Mouse (Mus musculus) embryonic facial prominence, embryonic 15.5 days (tissue): Measurements from ENCODE around the gene Stpg3. TPM values are rescaled to one million over a fixed set of nuclear protein-coding genes. Genes with fewer than 3 reads are reported as not detected.
A peak's percentile ranks its signal among the peaks of the same experiment; 100 is the strongest.

Source experiments
- ATAC-seq: fragments of 200-750 bp; cut with Nextera tagmentation; 2 replicates; pipeline ENCODE4 v1.8.0; 2017; ENCODE audit warnings: low read depth, moderate TSS enrichment; ENCODE audit not compliant: insufficient number of reproducible peaks, low FRiP score, low TSS enrichment
- H3K27ac ChIP-seq: fragments of 300-500 bp; sonication (generic); replicated peaks from 2 replicates; pipeline ENCODE4 v1.5.1; 2015; ENCODE audit warnings: mild to moderate bottlenecking, inconsistent platforms
- H3K27me3 ChIP-seq: fragments of 300-500 bp; sonication (generic); 2 replicates; pipeline ENCODE4 v1.6.1; 2015; ENCODE audit warnings: inconsistent platforms
- H3K36me3 ChIP-seq: fragments of 300-500 bp; sonication (generic); 2 replicates; pipeline ENCODE4 v1.6.1; 2015; ENCODE audit warnings: mild to moderate bottlenecking, inconsistent platforms
- H3K4me1 ChIP-seq: fragments of 300-500 bp; sonication (generic); 2 replicates; pipeline ENCODE4 v1.6.1; 2015; ENCODE audit warnings: inconsistent platforms
- H3K4me2 ChIP-seq: fragments of 300-500 bp; sonication (generic); replicated peaks from 2 replicates; pipeline ENCODE4 v1.6.1; 2015; ENCODE audit warnings: mild to moderate bottlenecking, inconsistent platforms
- H3K4me3 ChIP-seq: fragments of 300-500 bp; sonication (generic); replicated peaks from 2 replicates; pipeline ENCODE4 v1.5.1; 2015; ENCODE audit warnings: mild to moderate bottlenecking, inconsistent platforms
- H3K9ac ChIP-seq: fragments of 300-500 bp; sonication (generic); 2 replicates; pipeline ENCODE4 v1.6.1; 2015; ENCODE audit warnings: inconsistent platforms
- H3K9me3 ChIP-seq: fragments of 300-500 bp; sonication (generic); replicated peaks from 2 replicates; pipeline ENCODE4 v1.6.1; 2016; ENCODE audit warnings: inconsistent platforms
- WGBS: fragments of 180-500 bp; shearing (Covaris S2); methylation state at CpG from one replicate; pipeline ENCODE4 v1.1.7; 2015; 5-methylcytosine and 5-hydroxymethylcytosine counted together
- polyA plus RNA-seq: library from polyadenylated mRNA; unstranded; fragments of >200 nt; fragmentation: Nextera tagmentation; extraction: Ambion mirVana; gene quantifications from 2 replicates; pipeline ENCODE4 v1.2.1, GENCODE M21; 2015

Gene Stpg3
- polyA plus RNA-seq, 1 experiment from 2014 or later: not detected

DNA sequence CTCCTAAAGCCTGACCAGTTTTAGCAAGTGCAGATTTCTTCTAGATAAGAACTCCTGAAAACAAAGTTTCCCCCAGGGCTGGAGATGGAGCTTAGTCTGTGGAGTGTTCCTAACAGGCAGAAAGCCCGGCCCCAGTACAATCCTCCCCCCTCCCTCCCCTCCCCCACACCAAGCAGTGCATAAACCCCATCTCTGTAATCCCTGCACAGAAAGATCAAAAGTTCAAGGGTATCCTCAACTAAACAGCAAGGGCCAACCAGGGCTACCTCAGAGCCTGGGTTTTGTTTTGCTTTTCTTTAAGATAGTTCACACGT lies 45.8 kb downstream of the Stpg3 start:
- H3K36me3 ChIP-seq: no peaks in the 10 kb centered on the region
- peak overlapping the region; percentile 72 for H3K27ac ChIP-seq
- H3K27me3 ChIP-seq: no peaks in the 10 kb centered on the region
- no peak overlapping the region for H3K9ac ChIP-seq
- peak overlapping the region; percentile 49 for H3K4me3 ChIP-seq
- WGBS: 17% methylated on average over 2 of the region's 2 CpGs
- peak overlapping the region; percentile 90 for H3K4me2 ChIP-seq
- no peaks in the 10 kb centered on the region for H3K9me3 ChIP-seq
- no peak for ATAC-seq
- H3K4me1 ChIP-seq: peaks cover 47% of the 10 kb centered on the region

DNA sequence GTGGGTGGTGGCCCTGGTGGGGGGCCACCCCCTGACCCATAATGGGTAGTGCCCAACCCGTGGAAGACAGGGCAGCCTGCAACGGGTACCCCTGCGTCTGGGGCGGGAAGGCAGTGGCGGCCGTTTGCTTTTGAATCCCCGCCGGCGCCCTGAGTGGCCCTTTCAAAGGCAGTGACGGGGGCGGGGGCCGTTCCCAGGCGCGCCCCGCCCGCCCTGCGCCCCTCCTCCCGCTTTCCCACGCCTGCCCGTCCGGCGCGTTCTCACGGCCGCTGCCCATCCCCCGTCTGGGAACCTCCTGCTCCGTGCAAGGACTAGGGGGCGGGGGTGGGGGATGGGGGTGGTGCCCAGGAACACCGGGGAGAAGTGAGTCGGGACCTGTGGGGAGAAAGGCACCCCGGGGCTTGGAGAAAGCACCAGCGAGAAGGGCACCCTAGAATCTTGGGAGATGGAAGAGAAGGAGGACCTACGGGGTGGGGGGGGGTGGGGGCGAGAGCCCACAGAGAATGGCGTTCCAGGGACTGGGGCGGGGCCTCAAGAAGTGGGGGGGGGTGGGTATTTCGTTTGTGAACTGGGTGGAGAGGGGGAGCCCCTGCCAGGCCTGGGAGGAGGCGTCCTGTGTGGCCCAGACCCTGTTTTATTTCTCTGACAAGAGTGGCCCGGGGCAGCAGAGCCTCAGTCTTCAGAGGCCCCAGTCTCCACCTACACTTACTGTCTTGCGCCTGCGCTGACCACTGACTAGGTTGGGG lies 46.3 kb downstream of the Stpg3 start:
- ATAC-seq: peak; percentile 51
- H3K27ac ChIP-seq: peak overlapping the region; percentile 72
- 1% methylated on average over 39 of the region's 41 CpGs for WGBS

DNA sequence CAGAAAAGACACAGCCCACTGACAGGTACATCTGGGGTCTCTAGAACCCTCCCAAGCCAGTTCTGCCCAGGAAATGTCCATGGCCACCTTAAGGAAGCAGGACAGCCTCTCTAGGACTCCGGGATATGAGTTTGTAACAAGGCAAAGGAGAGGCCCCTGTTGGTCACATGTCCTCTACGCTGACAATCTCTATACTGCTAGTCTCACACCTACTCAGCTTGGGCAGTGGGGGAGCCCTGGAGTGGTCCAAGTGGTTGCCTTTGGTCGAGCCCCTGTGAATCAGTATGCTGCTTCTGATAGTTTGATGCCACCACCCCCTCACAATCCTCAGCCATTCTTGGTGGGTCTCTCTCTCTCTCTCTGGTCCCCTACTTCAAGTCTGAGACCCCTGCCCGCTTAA lies 47.0 kb downstream of the Stpg3 start:
- ATAC-seq: no peak
- Histone ChIP-seq H3K4me3 (peak overlapping the region; percentile 49), H3K27ac (peak overlapping the region; percentile 72), H3K4me2 (peak overlapping the region; percentile 90), H3K4me1 (peaks cover 53% of the 10 kb centered on the region), H3K27me3 (no peaks in the 10 kb centered on the region), H3K9ac (no peak overlapping the region), H3K9me3 (no peaks in the 10 kb centered on the region), H3K36me3 (no peaks in the 10 kb centered on the region)
- WGBS: 27% methylated on average over 4 of the region's 4 CpGs

More for the DNA sequence above, 46.3 kb downstream of the Stpg3 start:
- H3K9ac ChIP-seq: 0 out of 2 replicates have a peak overlapping the region, but pooled peaks have one; percentile 21
- H3K4me2 ChIP-seq: peak overlapping the region; percentile 90
- H3K36me3 ChIP-seq: no peaks in the 10 kb centered on the region
- peaks cover 52% of the 10 kb centered on the region for H3K4me1 ChIP-seq
- no peaks in the 10 kb centered on the region for H3K9me3 ChIP-seq
- no peaks in the 10 kb centered on the region for H3K27me3 ChIP-seq
- peak overlapping the region; percentile 49 for H3K4me3 ChIP-seq

Other genes with a start within 250 kb of the Stpg3 start
- gene Mrpl41, start 239.5 kb downstream of the Stpg3 start, polyA plus RNA-seq: 127 and 132 TPM in 2 replicates
- 8.5 and 9.7 TPM in 2 replicates for gene Pnpla7, start 238.6 kb downstream of the Stpg3 start, polyA plus RNA-seq
- 93.0 and 97.2 TPM in 2 replicates for gene Nsmf, start 160.3 kb downstream of the Stpg3 start, polyA plus RNA-seq
- not detected in 2 replicates for gene Entpd8, start 134.3 kb downstream of the Stpg3 start, polyA plus RNA-seq
- 0.37 and 0.39 TPM in 2 replicates for gene Noxa1, start 119.5 kb downstream of the Stpg3 start, polyA plus RNA-seq
- gene Nrarp, start 33.9 kb downstream of the Stpg3 start, polyA plus RNA-seq: 26.8 and 26.9 TPM in 2 replicates
- 9.3 and 10.5 TPM in 2 replicates for gene Tor4a, start 17.8 kb downstream of the Stpg3 start, polyA plus RNA-seq
- 114 and 115 TPM in 2 replicates for gene Nelfb, start 3.1 kb downstream of the Stpg3 start, polyA plus RNA-seq
- gene Fam166a, start 4.1 kb upstream of the Stpg3 start, polyA plus RNA-seq: 0.77 TPM in 1 of 2 replicates, not detected in the other
- 590 and 660 TPM in 2 replicates for gene Tubb4b, start 10.1 kb upstream of the Stpg3 start, polyA plus RNA-seq
- gene Slc34a3, start 19.7 kb upstream of the Stpg3 start, polyA plus RNA-seq: not detected in 2 replicates
- gene Rnf224, start 22.1 kb upstream of the Stpg3 start, polyA plus RNA-seq: 0.20 and 0.24 TPM in 2 replicates
- 18.4 and 22.9 TPM in 2 replicates for gene Rnf208, start 27.6 kb upstream of the Stpg3 start, polyA plus RNA-seq
- 53.3 and 54.0 TPM in 2 replicates for gene Cysrt1, start 27.8 kb upstream of the Stpg3 start, polyA plus RNA-seq
- 8.2 and 9.4 TPM in 2 replicates for gene AL732309.1, start 32.2 kb upstream of the Stpg3 start, polyA plus RNA-seq
- 23.8 and 25.6 TPM in 2 replicates for gene Tmem203, start 40.8 kb upstream of the Stpg3 start, polyA plus RNA-seq
- 10.2 TPM in 2 replicates for gene Tprn, start 48.0 kb upstream of the Stpg3 start, polyA plus RNA-seq
- 258 and 263 TPM in 2 replicates for gene Ssna1, start 57.8 kb upstream of the Stpg3 start, polyA plus RNA-seq
- 134 and 136 TPM in 2 replicates for gene Anapc2, start 57.8 kb upstream of the Stpg3 start, polyA plus RNA-seq
- not detected in 2 replicates for gene Tmem210, start 73.5 kb upstream of the Stpg3 start, polyA plus RNA-seq
- 4.9 and 5.2 TPM in 2 replicates for gene Lrrc26, start 75.3 kb upstream of the Stpg3 start, polyA plus RNA-seq
- 0.33 and 0.71 TPM in 2 replicates for gene Grin1, start 104.5 kb upstream of the Stpg3 start, polyA plus RNA-seq
- gene Man1b1, start 117.7 kb upstream of the Stpg3 start, polyA plus RNA-seq: 54.4 and 55.5 TPM in 2 replicates
- gene Dpp7, start 141.7 kb upstream of the Stpg3 start, polyA plus RNA-seq: 24.6 and 25.5 TPM in 2 replicates
- gene Uap1l1, start 151.0 kb upstream of the Stpg3 start, polyA plus RNA-seq: 18.4 and 21.7 TPM in 2 replicates
- gene Sapcd2, start 157.7 kb upstream of the Stpg3 start, polyA plus RNA-seq: 29.2 and 32.8 TPM in 2 replicates
- 7.4 and 9.0 TPM in 2 replicates for gene Entpd2, start 181.2 kb upstream of the Stpg3 start, polyA plus RNA-seq
- gene Npdc1, start 184.7 kb upstream of the Stpg3 start, polyA plus RNA-seq: 64.9 and 67.8 TPM in 2 replicates
- gene Fut7, start 208.6 kb upstream of the Stpg3 start, polyA plus RNA-seq: 0.08 and 0.20 TPM in 2 replicates
- gene Abca2, start 214.1 kb upstream of the Stpg3 start, polyA plus RNA-seq: 4.0 and 4.1 TPM in 2 replicates
- 72.8 and 75.5 TPM in 2 replicates for gene Clic3, start 242.2 kb upstream of the Stpg3 start, polyA plus RNA-seq
- 48.7 and 49.1 TPM in 2 replicates for gene Paxx, start 246.5 kb upstream of the Stpg3 start, polyA plus RNA-seq